ENCODE assay signal across 15 mouse cellular contexts in genomic region chr16:28402701-28403100, GRCm38 (mm10).
A peak's percentile ranks its signal among the peaks of the same experiment; 100 is the strongest.
DNase-seq lines count a peak whose midpoint lies in the region; ATAC-seq and TF ChIP-seq lines count a peak whose summit lies in the region.
"Had no signal": no experiment of that assay in that cellular context is flagged by ENCODE, and none has a peak within 500 bp of the region (broad histone marks: within the 10 kb centered on the region; RNA-seq: fewer than 3 reads in every experiment).

No protein-coding gene starts in this region.

- H3K9ac ChIP-seq in midbrain, postnatal 0 days (replicated peaks; ENCODE audit: low read length, poor library complexity, severe bottlenecking), result no peak overlapping the region
- no peak overlapping the region for H3K9ac ChIP-seq in midbrain, embryonic 14.5 days (replicated peaks; ENCODE audit: low read length)
- H3K9ac ChIP-seq in intestine, embryonic 15.5 days, result no peak overlapping the region
- H3K9ac ChIP-seq: embryonic facial prominence, embryonic 12.5 days; hindbrain, embryonic 12.5 days; liver, postnatal 0 days had no signal

- H3K36me3 ChIP-seq in midbrain, postnatal 0 days (ENCODE audit: insufficient read depth, low read length), result no peaks in the 10 kb centered on the region
- H3K36me3 ChIP-seq in midbrain, embryonic 14.5 days (ENCODE audit: control insufficient read depth, insufficient read depth, low read length), result no peaks in the 10 kb centered on the region
- no peaks in the 10 kb centered on the region for H3K36me3 ChIP-seq in intestine, embryonic 15.5 days
- H3K36me3 ChIP-seq: embryonic facial prominence, embryonic 12.5 days; hindbrain, embryonic 12.5 days had no signal

- ATAC-seq in cerebellum, adult (ENCODE audit: insufficient number of reproducible peaks, low FRiP score, low TSS enrichment), result peak; percentile 94
- no peak for ATAC-seq in midbrain, postnatal 0 days (ENCODE audit: low FRiP score)
- no peak for ATAC-seq in midbrain, embryonic 14.5 days (ENCODE audit: low FRiP score, low TSS enrichment)
- no peak for ATAC-seq in intestine, embryonic 15.5 days
- ATAC-seq: intestine, postnatal 0 days; liver, postnatal 0 days had no signal

- 54% methylated on average over 4 of the region's 4 CpGs for WGBS in midbrain, postnatal 0 days
- 59% methylated on average over 4 of the region's 4 CpGs for WGBS in midbrain, embryonic 14.5 days
- WGBS in intestine, embryonic 15.5 days, result 68% methylated on average over 4 of the region's 4 CpGs

- no peak overlapping the region for H3K4me3 ChIP-seq in midbrain, postnatal 0 days (ENCODE audit: low read depth, low read length)
- no peak overlapping the region for H3K4me3 ChIP-seq in midbrain, embryonic 14.5 days (replicated peaks; ENCODE audit: low read depth, low read length)
- H3K4me3 ChIP-seq in intestine, embryonic 15.5 days (replicated peaks), result no peak overlapping the region
- H3K4me3 ChIP-seq: embryonic facial prominence, embryonic 12.5 days; hindbrain, embryonic 12.5 days had no signal

- no peak overlapping the region for H3K4me2 ChIP-seq in midbrain, postnatal 0 days (ENCODE audit: low read depth, low read length, poor library complexity, severe bottlenecking)
- no peak overlapping the region for H3K4me2 ChIP-seq in midbrain, embryonic 14.5 days (ENCODE audit: low read length)
- H3K4me2 ChIP-seq in intestine, embryonic 15.5 days (replicated peaks), result no peak overlapping the region
- H3K4me2 ChIP-seq: embryonic facial prominence, embryonic 12.5 days; hindbrain, embryonic 12.5 days had no signal

- H3K27me3 ChIP-seq in midbrain, postnatal 0 days (ENCODE audit: insufficient read depth, low read length), result no peaks in the 10 kb centered on the region
- no peaks in the 10 kb centered on the region for H3K27me3 ChIP-seq in midbrain, embryonic 14.5 days (ENCODE audit: control insufficient read depth, insufficient read depth, low read length)
- H3K27me3 ChIP-seq in intestine, embryonic 15.5 days (replicated peaks), result no peaks in the 10 kb centered on the region
- H3K27me3 ChIP-seq: embryonic facial prominence, embryonic 12.5 days; hindbrain, embryonic 12.5 days had no signal

- no peak for TF ChIP-seq CTCF in midbrain, postnatal 0 days (IDR thresholded peaks at IDR 0.05)

- no peaks in the 10 kb centered on the region for H3K4me1 ChIP-seq in midbrain, postnatal 0 days (ENCODE audit: insufficient read depth, low read length)
- no peaks in the 10 kb centered on the region for H3K4me1 ChIP-seq in midbrain, embryonic 14.5 days (ENCODE audit: control insufficient read depth, insufficient read depth, low read length)
- H3K4me1 ChIP-seq in intestine, embryonic 15.5 days (replicated peaks), result no peaks in the 10 kb centered on the region
- H3K4me1 ChIP-seq: embryonic facial prominence, embryonic 12.5 days; hindbrain, embryonic 12.5 days had no signal

- H3K9me3 ChIP-seq in midbrain, postnatal 0 days (ENCODE audit: low read length), result no peaks in the 10 kb centered on the region
- no peaks in the 10 kb centered on the region for H3K9me3 ChIP-seq in midbrain, embryonic 14.5 days (ENCODE audit: control insufficient read depth, low read length)
- no peaks in the 10 kb centered on the region for H3K9me3 ChIP-seq in intestine, embryonic 15.5 days
- H3K9me3 ChIP-seq: embryonic facial prominence, embryonic 12.5 days; hindbrain, embryonic 12.5 days had no signal

- H3K27ac ChIP-seq in midbrain, postnatal 0 days (ENCODE audit: low read depth, low read length), result no peak overlapping the region
- no peak overlapping the region for H3K27ac ChIP-seq in midbrain, embryonic 14.5 days (replicated peaks; ENCODE audit: low read depth, low read length)
- no peak overlapping the region for H3K27ac ChIP-seq in intestine, embryonic 15.5 days
- H3K27ac ChIP-seq: embryonic facial prominence, embryonic 12.5 days; hindbrain, embryonic 12.5 days had no signal

- DNase-seq in cerebellum, postnatal 4 days (ENCODE audit: low spot score in 2 of 2), result no peak
- peak; percentile 46 for DNase-seq in midbrain, postnatal 0 days (ENCODE audit: low spot score)
- DNase-seq in midbrain, embryonic 14.5 days, result no peak
- peak; percentile 76 to 78 for DNase-seq in cerebellum, postnatal 25 days
- DNase-seq in spleen, postnatal 14 days (ENCODE audit: low spot score in 2 of 2), result no peak
- no peak for DNase-seq in ovary, postnatal 14 days (ENCODE audit: low spot score)
- DNase-seq: adrenal gland, postnatal 25 days; heart, adult 18-20 months; kidney, postnatal 10 days; liver, postnatal 0 days had no signal

Comparison
In these comparisons a context has a peak if more than half of its experiments do, and no peak if none do; other contexts are left out.
1. DNase-seq: peak in midbrain, postnatal 0 days (single experiment) and cerebellum, postnatal 25 days (2 of 2); none in cerebellum, postnatal 4 days (0 of 2), midbrain, embryonic 14.5 days (single experiment), spleen, postnatal 14 days (0 of 2) and ovary, postnatal 14 days (single experiment).